Mouse (Mus musculus) stomach, embryonic 14.5 days (tissue): ENCODE data around the gene Gm3752. TPM values are rescaled to one million over a fixed set of nuclear protein-coding genes. Genes with fewer than 3 reads are reported as not detected.
"Not testable (repeated sequence)": the region's sequence is repeated elsewhere in the genome, so short reads cannot be mapped to it uniquely, and the experiment has no call there.

Source experiments
- ATAC-seq: fragments of 200-750 bp; cut with Nextera tagmentation; 2 replicates; pipeline ENCODE4 v1.8.0; 2017; ENCODE audit warnings: low read depth, moderate TSS enrichment; ENCODE audit not compliant: insufficient number of reproducible peaks, insufficient read depth, low FRiP score
- H3K27ac ChIP-seq: fragments of 300-500 bp; sonication (generic); 2 replicates; pipeline ENCODE4 v1.5.1; 2014; ENCODE audit warnings: mild to moderate bottlenecking, low read length, moderate library complexity, mixed read lengths
- H3K27me3 ChIP-seq: fragments of 300-500 bp; sonication (generic); 2 replicates; pipeline ENCODE4 v1.6.1; 2014; ENCODE audit warnings: low read length, control low read depth, mixed read lengths; ENCODE audit not compliant: control insufficient read depth, insufficient read depth
- H3K36me3 ChIP-seq: fragments of 300-500 bp; sonication (generic); 2 replicates; pipeline ENCODE4 v1.6.1; 2014; ENCODE audit warnings: mild to moderate bottlenecking, control low read depth, low read length, moderate library complexity, mixed read lengths; ENCODE audit not compliant: control insufficient read depth, insufficient read depth
- H3K4me1 ChIP-seq: fragments of 300-500 bp; sonication (generic); 2 replicates; pipeline ENCODE4 v1.6.1; 2014; ENCODE audit warnings: low read length, control low read depth, mixed read lengths; ENCODE audit not compliant: control insufficient read depth, insufficient read depth
- H3K4me2 ChIP-seq: fragments of 300-500 bp; sonication (generic); replicated peaks from 2 replicates; pipeline ENCODE4 v1.6.1; 2014; ENCODE audit warnings: low read depth, low read length, control low read depth
- H3K4me3 ChIP-seq: fragments of 300-500 bp; sonication (generic); 2 replicates; pipeline ENCODE4 v1.5.1; 2014; ENCODE audit warnings: low read depth, low read length, control low read depth
- H3K9ac ChIP-seq: fragments of 300-500 bp; sonication (generic); replicated peaks from 2 replicates; pipeline ENCODE4 v1.6.1; 2014; ENCODE audit warnings: low read depth, mild to moderate bottlenecking, control low read depth, low read length, moderate library complexity, mixed read lengths
- H3K9me3 ChIP-seq: fragments of 300-500 bp; sonication (generic); 2 replicates; pipeline ENCODE4 v1.6.1; 2016; ENCODE audit warnings: low read depth, low read length, control low read depth; ENCODE audit not compliant: control insufficient read depth
- WGBS: fragments of 180-500 bp; shearing (Covaris S2); extraction: QIAGEN DNeasy Blood & Tissue Kit; methylation state at CpG from one replicate; pipeline ENCODE4 v1.1.7; 2014; 5-methylcytosine and 5-hydroxymethylcytosine counted together
- polyA plus RNA-seq: library from polyadenylated mRNA; unstranded; fragments of >200 nt; fragmentation: Nextera tagmentation; extraction: Ambion mirVana; gene quantifications from 2 replicates; pipeline ENCODE4 v1.2.1, GENCODE M21; 2014

Gene Gm3752
- polyA plus RNA-seq, result 0.87 and 1.3 TPM in 2 replicates

GRCm38 (mm10) chr14:7483662-7484061 is at the start of gene Gm3752:
Gene Gm3752 (minus strand): TSS chr14:7483762.
- not testable (repeated sequence) for H3K27me3 ChIP-seq, H3K4me1 ChIP-seq, H3K9ac ChIP-seq, H3K27ac ChIP-seq, H3K36me3 ChIP-seq, H3K9me3 ChIP-seq, H3K4me3 ChIP-seq, H3K4me2 ChIP-seq, ATAC-seq
- WGBS, result 59% methylated on average over 1 of the region's 3 CpGs

- H3K9me3 ChIP-seq, H3K27me3 ChIP-seq, H3K27ac ChIP-seq, H3K9ac ChIP-seq, H3K36me3 ChIP-seq, ATAC-seq, H3K4me1 ChIP-seq: not testable (repeated sequence)
- peak overlapping the region; percentile 20; the same call in 1 of the 2 replicates for H3K4me3 ChIP-seq
- WGBS, result 0% methylated on average over 13 of the region's 18 CpGs
- H3K4me2 ChIP-seq, result peak overlapping the region; percentile 40
Observed at GRCm38 (mm10) chr14:7488731-7489130, 5.2 kb upstream of the Gm3752 start.

- ATAC-seq, H3K36me3 ChIP-seq, H3K27me3 ChIP-seq, H3K4me2 ChIP-seq, H3K9me3 ChIP-seq, H3K9ac ChIP-seq, H3K4me1 ChIP-seq, H3K27ac ChIP-seq, H3K4me3 ChIP-seq: not testable (repeated sequence)
- WGBS, result no CpG with 5 or more reads among the region's 2 CpGs
Observed at GRCm38 (mm10) chr14:7450817-7451216, 32.7 kb downstream of the Gm3752 start, which contains the start of gene Gm3755. Gene Gm3755 (minus strand): TSS chr14:7450917.

- 71% methylated on average over 2 of the region's 2 CpGs for WGBS
- H3K4me2 ChIP-seq, H3K36me3 ChIP-seq, H3K27ac ChIP-seq, H3K4me1 ChIP-seq, ATAC-seq, H3K4me3 ChIP-seq, H3K9ac ChIP-seq, H3K27me3 ChIP-seq, H3K9me3 ChIP-seq: not testable (repeated sequence)
Observed at GRCm38 (mm10) chr14:7422496-7422895, 61.1 kb downstream of the Gm3752 start.

Other genes starting within 250 kb of the Gm3752 start
- not detected in 2 replicates for gene Gm3727, start 219.0 kb downstream of the Gm3752 start, polyA plus RNA-seq
- 1.3 and 1.5 TPM in 2 replicates for gene Gm3739, start 168.7 kb downstream of the Gm3752 start, polyA plus RNA-seq
- gene Gm5797, start 151.4 kb downstream of the Gm3752 start, polyA plus RNA-seq, result not detected in 2 replicates
- gene Gm8374, start 118.6 kb downstream of the Gm3752 start, polyA plus RNA-seq, result not detected in 2 replicates
- gene Gm3755, start 32.8 kb downstream of the Gm3752 start, polyA plus RNA-seq, result not detected in 2 replicates
- gene Gm3558, start 84.8 kb upstream of the Gm3752 start, polyA plus RNA-seq, result 0.59 and 1.2 TPM in 2 replicates
- gene Gm10338, start 111.8 kb upstream of the Gm3752 start, polyA plus RNA-seq, result not detected in 2 replicates
- not detected in 2 replicates for gene Gm10128, start 160.2 kb upstream of the Gm3752 start, polyA plus RNA-seq